Mouse (Mus musculus): ENCODE measurements around the gene Prm1.
"Not testable (repeated sequence)": the region's sequence is repeated elsewhere in the genome, so short reads cannot be mapped to it uniquely, and the experiment has no call there.

The Prm1 gene

GRCm38 (mm10) chr16:10824536-10824935 lies 18.9 kb upstream of the Prm1 start:
- DNase-seq (ENCODE audit: low read depth, low spot score): no peak

GRCm38 (mm10) chr16:10821387-10821786 lies 15.7 kb upstream of the Prm1 start:
- no peak for DNase-seq (ENCODE audit: low read depth, low spot score)

GRCm38 (mm10) chr16:10819966-10820365 lies 14.3 kb upstream of the Prm1 start:
- no peak for DNase-seq (ENCODE audit: low read depth, low spot score)

GRCm38 (mm10) chr16:10818579-10819135 lies 13.0 kb upstream of the Prm1 start:
- no peak for DNase-seq (ENCODE audit: low read depth, low spot score)

GRCm38 (mm10) chr16:10814864-10815263 lies 9.2 kb upstream of the Prm1 start:
- DNase-seq (ENCODE audit: low read depth, low spot score): no peak

GRCm38 (mm10) chr16:10813726-10814125 lies 8.1 kb upstream of the Prm1 start:
- no peak for DNase-seq (ENCODE audit: low read depth, low spot score)

- DNase-seq (ENCODE audit: low read depth, low spot score): no peak
Measured at GRCm38 (mm10) chr16:10812865-10813371, 7.3 kb upstream of the Prm1 start, which contains the start of gene Gm11172. Gm11172 (plus strand) TSS chr16:10812915.

GRCm38 (mm10) chr16:10810376-10810775 lies 4.7 kb upstream of the Prm1 start:
- no peak for DNase-seq (ENCODE audit: low read depth, low spot score)

- not testable (repeated sequence) for DNase-seq (ENCODE audit: low read depth, low spot score)
Measured at GRCm38 (mm10) chr16:10802420-10802819, 3.2 kb downstream of the Prm1 start.

GRCm38 (mm10) chr16:10796034-10796433 lies 9.6 kb downstream of the Prm1 start, which contains the start of gene Prm2:
Prm2 (minus strand) TSS chr16:10796134.
- no peak for DNase-seq (ENCODE audit: low read depth, low spot score)

- no peak for DNase-seq (ENCODE audit: low read depth, low spot score)
Measured at GRCm38 (mm10) chr16:10790702-10791101, 14.9 kb downstream of the Prm1 start, which contains the start of gene Prm3. Prm3 (minus strand) TSS chr16:10790914.

GRCm38 (mm10) chr16:10788866-10789265 lies 16.8 kb downstream of the Prm1 start:
- DNase-seq (ENCODE audit: low read depth, low spot score): no peak

GRCm38 (mm10) chr16:10788271-10788670 lies 17.4 kb downstream of the Prm1 start, which contains the start of gene Tnp2:
Tnp2 (minus strand) TSS chr16:10788660.
- DNase-seq (ENCODE audit: low read depth, low spot score): no peak

- no peak for DNase-seq (ENCODE audit: low read depth, low spot score)
Measured at GRCm38 (mm10) chr16:10787548-10788058, 18.0 kb downstream of the Prm1 start.

- no peak for DNase-seq (ENCODE audit: low read depth, low spot score)
Measured at GRCm38 (mm10) chr16:10786782-10787547, 18.7 kb downstream of the Prm1 start.

- peak; percentile 74 for DNase-seq (ENCODE audit: low read depth, low spot score)
Measured at GRCm38 (mm10) chr16:10786288-10786687, 19.4 kb downstream of the Prm1 start.

- DNase-seq (ENCODE audit: low read depth, low spot score): peak; percentile 73
Measured at GRCm38 (mm10) chr16:10785371-10786231, 20.0 kb downstream of the Prm1 start, which contains the start of gene Socs1. Socs1 (minus strand) TSS chr16:10785536.

GRCm38 (mm10) chr16:10784793-10785370 lies 20.8 kb downstream of the Prm1 start:
- peak; percentile 64 for DNase-seq (ENCODE audit: low read depth, low spot score)

- DNase-seq (ENCODE audit: low read depth, low spot score): no peak
Measured at GRCm38 (mm10) chr16:10783883-10784792, 21.5 kb downstream of the Prm1 start.

GRCm38 (mm10) chr16:10783451-10783850 lies 22.2 kb downstream of the Prm1 start:
- DNase-seq (ENCODE audit: low read depth, low spot score): no peak
